Mouse (Mus musculus) right cerebral cortex, postnatal 25 days (tissue): ENCODE data around the gene Hdhd5.

Experiments
- DNase-seq: peaks from one replicate; pipeline ENCODE4 v3.0.0; 2022

Hdhd5 gene

GRCm38 (mm10) chr6:120529123-120529522 lies 2.0 kb downstream of the Hdhd5 start:
- no peak for DNase-seq

- no peak for DNase-seq
Observed at GRCm38 (mm10) chr6:120524796-120525195, 6.3 kb downstream of the Hdhd5 start.

- no peak for DNase-seq
Observed at GRCm38 (mm10) chr6:120519647-120520046, 11.5 kb downstream of the Hdhd5 start.

GRCm38 (mm10) chr6:120517311-120517710 lies 13.8 kb downstream of the Hdhd5 start:
- DNase-seq = no peak

- no peak for DNase-seq
Observed at GRCm38 (mm10) chr6:120516879-120517278, 14.2 kb downstream of the Hdhd5 start.

- DNase-seq = no peak
Observed at GRCm38 (mm10) chr6:120516422-120516821, 14.7 kb downstream of the Hdhd5 start.

- no peak for DNase-seq
Observed at GRCm38 (mm10) chr6:120511212-120511611, 19.9 kb downstream of the Hdhd5 start.

GRCm38 (mm10) chr6:120510425-120510824 lies 20.7 kb downstream of the Hdhd5 start:
- DNase-seq = peak; percentile 76

- DNase-seq = peak; percentile 17
Observed at GRCm38 (mm10) chr6:120509975-120510374, 21.1 kb downstream of the Hdhd5 start.

GRCm38 (mm10) chr6:120508645-120509044 lies 22.5 kb downstream of the Hdhd5 start:
- no peak for DNase-seq

- no peak for DNase-seq
Observed at GRCm38 (mm10) chr6:120505531-120505930, 25.6 kb downstream of the Hdhd5 start.

- peak; percentile 60 for DNase-seq
Observed at GRCm38 (mm10) chr6:120504051-120504450, 27.1 kb downstream of the Hdhd5 start.

- DNase-seq = no peak
Observed at GRCm38 (mm10) chr6:120496544-120496943, 34.6 kb downstream of the Hdhd5 start.

GRCm38 (mm10) chr6:120493374-120494181 lies 37.5 kb downstream of the Hdhd5 start, which contains the start of gene Tmem121b:
Tmem121b (minus strand) TSS chr6:120493807.
- peak; percentile 96 for DNase-seq

GRCm38 (mm10) chr6:120492499-120493373 lies 38.4 kb downstream of the Hdhd5 start:
- peak; percentile 54 for DNase-seq

GRCm38 (mm10) chr6:120491862-120492498 lies 39.1 kb downstream of the Hdhd5 start:
- DNase-seq = no peak

- DNase-seq = no peak
Observed at GRCm38 (mm10) chr6:120491064-120491463, 40.1 kb downstream of the Hdhd5 start.

- no peak for DNase-seq
Observed at GRCm38 (mm10) chr6:120489461-120489860, 41.7 kb downstream of the Hdhd5 start.

GRCm38 (mm10) chr6:120488647-120489046 lies 42.5 kb downstream of the Hdhd5 start:
- DNase-seq = no peak

GRCm38 (mm10) chr6:120486051-120486510 lies 45.0 kb downstream of the Hdhd5 start:
- no peak for DNase-seq

GRCm38 (mm10) chr6:120485038-120485437 lies 46.1 kb downstream of the Hdhd5 start:
- no peak for DNase-seq

GRCm38 (mm10) chr6:120483211-120483626 lies 47.9 kb downstream of the Hdhd5 start:
- DNase-seq = peak; percentile 80

- DNase-seq = no peak
Observed at GRCm38 (mm10) chr6:120482756-120483155, 48.4 kb downstream of the Hdhd5 start.
